Mouse (Mus musculus) mouse embryonic stem cell (cell line): ENCODE results near the gene Vmn1r61.

Experiments used
- in situ Hi-C, 2 experiments: fragments of 300-500 bp; cut with MboI; formaldehyde crosslinking; loops; 1 replicate in 1 of 2; 3 replicates in 1 of 2; pipeline ENCODE4 v1.14.3; 2019 to 2020; ENCODE audit warnings: low sequenced_read_pairs in 2 of 2, low pct_unique_long_range_greater_than_20kb in 1 of 2, mixed read lengths in 1 of 2; ENCODE audit not compliant: unreplicated experiment in 1 of 2

Vmn1r61 gene

GRCm38 (mm10) chr7:5613195-5613594, at the start of gene Vmn1r61:
TSS of gene Vmn1r61 (minus strand) at chr7:5613295.
- in situ Hi-C loops: no loop called here
